Mouse (Mus musculus): Measurements from ENCODE around the gene Fam129a. TPM values are rescaled to one million over a fixed set of nuclear protein-coding genes. Genes with fewer than 3 reads are reported as not detected.
A peak's percentile ranks its signal among the peaks of the same experiment; 100 is the strongest.

The Fam129a gene
- polyA plus RNA-seq, 1 experiment from 2014 or later = 0.33 TPM

DNA sequence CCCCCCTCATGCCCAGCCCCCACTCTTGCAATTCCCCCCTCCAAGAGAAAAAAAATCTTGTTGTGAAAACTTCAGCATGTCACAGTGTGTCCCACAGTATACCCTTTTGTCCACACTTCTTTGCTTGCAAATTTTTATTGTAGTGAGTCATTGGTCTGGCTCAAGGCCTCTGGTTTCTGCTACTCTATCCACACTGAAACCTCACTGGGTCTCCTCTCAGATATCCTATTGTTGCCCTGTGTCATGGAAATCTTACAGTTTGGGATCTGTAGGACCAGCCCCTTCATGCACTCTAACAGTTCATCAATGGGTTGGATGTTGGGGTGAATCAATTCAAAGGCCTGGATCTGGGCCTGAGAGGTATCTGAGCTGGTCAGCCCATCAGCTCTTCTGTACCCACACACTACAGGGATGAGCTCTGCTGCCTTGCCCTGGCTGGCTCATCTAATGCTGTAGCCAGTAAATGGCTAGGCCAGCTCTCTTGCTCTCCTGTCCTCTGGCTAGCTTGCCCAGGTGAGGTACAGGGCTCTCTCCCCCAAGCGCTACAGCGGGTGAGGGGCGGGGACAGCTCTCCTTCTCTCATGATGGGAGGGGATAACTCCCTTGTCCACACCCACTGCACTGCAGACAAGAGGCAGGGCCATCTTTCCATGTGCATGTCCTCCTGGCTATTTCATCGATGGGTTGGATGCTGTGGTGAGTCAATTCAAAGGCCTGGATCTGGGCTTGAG, 109.1 kb downstream of the Fam129a start:
- no peaks in the 10 kb centered on the region for H3K36me3 ChIP-seq (ENCODE audit: control insufficient read depth, insufficient read depth, low read length)
- no peak overlapping the region for H3K4me2 ChIP-seq (ENCODE audit: low read length)
- H3K27ac ChIP-seq (ENCODE audit: low read depth, low read length) = no peak overlapping the region
- H3K4me1 ChIP-seq (ENCODE audit: control insufficient read depth, insufficient read depth, low read length) = no peaks in the 10 kb centered on the region
- no peaks in the 10 kb centered on the region for H3K27me3 ChIP-seq (replicated peaks; ENCODE audit: control insufficient read depth, insufficient read depth, low read length)
- no peak for DNase-seq (ENCODE audit: low spot score)
- WGBS = 93% methylated on average over 4 of the region's 4 CpGs
- no peak overlapping the region for H3K4me3 ChIP-seq (ENCODE audit: low read depth, low read length)
- H3K9me3 ChIP-seq (replicated peaks; ENCODE audit: control insufficient read depth, low read length) = no peaks in the 10 kb centered on the region
- H3K9ac ChIP-seq (ENCODE audit: low read length) = no peak overlapping the region
- ATAC-seq = no peak

DNA sequence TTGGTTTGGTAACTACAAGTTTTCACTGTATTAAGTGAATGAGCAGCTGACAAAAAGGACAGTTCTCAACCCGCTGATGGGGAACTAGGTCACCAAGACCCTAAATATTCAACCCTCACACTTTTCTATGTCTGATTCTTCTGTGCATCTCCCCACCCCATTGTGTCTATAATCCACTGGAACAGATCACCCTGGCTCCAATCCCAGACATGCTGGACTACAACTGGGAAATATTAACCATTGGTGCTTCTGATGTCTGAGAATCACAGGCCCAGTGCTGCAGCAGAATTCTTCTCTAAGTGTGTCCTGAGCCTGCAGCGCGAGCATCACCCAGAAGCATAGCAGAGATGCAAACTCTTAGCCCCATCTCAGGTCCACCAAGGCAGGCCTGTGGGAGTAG, 110.0 kb downstream of the Fam129a start:
- no peak for DNase-seq (ENCODE audit: low spot score)
- no peak overlapping the region for H3K9ac ChIP-seq (ENCODE audit: low read length)
- ATAC-seq = no peak
- no peaks in the 10 kb centered on the region for H3K9me3 ChIP-seq (replicated peaks; ENCODE audit: control insufficient read depth, low read length)
- no peak overlapping the region for H3K4me2 ChIP-seq (ENCODE audit: low read length)
- no peaks in the 10 kb centered on the region for H3K27me3 ChIP-seq (replicated peaks; ENCODE audit: control insufficient read depth, insufficient read depth, low read length)
- no peaks in the 10 kb centered on the region for H3K36me3 ChIP-seq (ENCODE audit: control insufficient read depth, insufficient read depth, low read length)
- H3K4me3 ChIP-seq (ENCODE audit: low read depth, low read length) = no peak overlapping the region
- H3K27ac ChIP-seq (ENCODE audit: low read depth, low read length) = no peak overlapping the region
- H3K4me1 ChIP-seq (ENCODE audit: control insufficient read depth, insufficient read depth, low read length) = peaks cover 4% of the 10 kb centered on the region; the same call in 1 of the 2 replicates
- WGBS = 91% methylated on average over 3 of the region's 3 CpGs

DNA sequence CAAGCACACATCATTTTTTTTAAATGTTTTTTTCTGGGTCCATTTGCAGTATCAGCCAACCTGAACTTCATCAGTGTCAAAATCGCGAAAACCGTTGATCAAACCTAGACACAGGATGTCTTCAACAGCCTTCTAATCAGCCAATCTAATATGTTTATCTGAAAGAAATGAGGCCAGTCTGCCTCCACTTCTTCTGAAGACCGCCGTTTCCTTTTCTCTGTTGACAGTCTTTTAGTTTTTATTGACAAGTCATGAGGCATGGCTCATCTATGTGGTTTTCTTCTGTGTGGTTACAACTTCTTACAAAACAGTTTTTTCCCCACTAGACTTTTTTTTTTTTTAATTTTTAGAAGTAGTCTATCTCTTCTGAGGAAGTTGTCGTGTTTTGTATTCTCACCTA, 111.9 kb downstream of the Fam129a start:
- H3K36me3 ChIP-seq (ENCODE audit: control insufficient read depth, insufficient read depth, low read length) = no peaks in the 10 kb centered on the region
- ATAC-seq = no peak

DNA sequence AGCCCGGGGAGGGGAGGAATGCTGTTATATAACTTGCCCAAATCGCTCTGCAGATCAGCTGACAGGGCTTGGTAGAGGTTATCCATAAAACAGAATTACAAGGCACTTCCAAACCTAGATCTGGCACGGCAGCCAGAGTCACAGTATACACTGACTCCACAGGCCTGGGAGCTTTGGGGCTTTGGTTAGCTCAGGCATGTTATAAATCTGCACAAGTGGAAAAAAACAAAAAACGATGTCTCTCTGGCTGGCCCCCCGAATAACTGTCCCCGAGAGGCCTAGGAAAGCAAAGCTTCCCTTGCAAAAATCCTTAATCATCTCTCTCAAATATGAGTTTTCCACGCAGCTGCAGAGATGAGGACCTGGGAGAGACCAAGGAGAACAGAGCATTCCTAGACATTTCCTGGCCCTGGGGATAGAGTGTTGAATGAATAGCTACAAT, 113.5 kb downstream of the Fam129a start:
- no peak overlapping the region for H3K4me2 ChIP-seq (ENCODE audit: low read length)
- no peak for ATAC-seq
- no peak overlapping the region for H3K9ac ChIP-seq (ENCODE audit: low read length)
- H3K27ac ChIP-seq (ENCODE audit: low read depth, low read length) = no peak overlapping the region
- 81% methylated on average over 7 of the region's 7 CpGs for WGBS
- peaks cover 5% of the 10 kb centered on the region; the same call in 1 of the 2 replicates for H3K4me1 ChIP-seq (ENCODE audit: control insufficient read depth, insufficient read depth, low read length)
- no peak for DNase-seq (ENCODE audit: low spot score)
- no peaks in the 10 kb centered on the region for H3K27me3 ChIP-seq (replicated peaks; ENCODE audit: control insufficient read depth, insufficient read depth, low read length)
- H3K4me3 ChIP-seq (ENCODE audit: low read depth, low read length) = no peak overlapping the region
- no peaks in the 10 kb centered on the region for H3K36me3 ChIP-seq (ENCODE audit: control insufficient read depth, insufficient read depth, low read length)
- no peaks in the 10 kb centered on the region for H3K9me3 ChIP-seq (replicated peaks; ENCODE audit: control insufficient read depth, low read length)

More for the DNA sequence above, 111.9 kb downstream of the Fam129a start:
- Histone ChIP-seq H3K4me2 (ENCODE audit: low read length) (no peak overlapping the region), H3K9ac (ENCODE audit: low read length) (no peak overlapping the region), H3K4me1 (ENCODE audit: control insufficient read depth, insufficient read depth, low read length) (peaks cover 5% of the 10 kb centered on the region; the same call in 1 of the 2 replicates), H3K9me3 (replicated peaks; ENCODE audit: control insufficient read depth, low read length) (no peaks in the 10 kb centered on the region), H3K27ac (ENCODE audit: low read depth, low read length) (no peak overlapping the region), H3K4me3 (ENCODE audit: low read depth, low read length) (no peak overlapping the region), H3K27me3 (replicated peaks; ENCODE audit: control insufficient read depth, insufficient read depth, low read length) (no peaks in the 10 kb centered on the region)
- DNase-seq (ENCODE audit: low spot score) = no peak
- 92% methylated on average over 6 of the region's 6 CpGs for WGBS

DNA sequence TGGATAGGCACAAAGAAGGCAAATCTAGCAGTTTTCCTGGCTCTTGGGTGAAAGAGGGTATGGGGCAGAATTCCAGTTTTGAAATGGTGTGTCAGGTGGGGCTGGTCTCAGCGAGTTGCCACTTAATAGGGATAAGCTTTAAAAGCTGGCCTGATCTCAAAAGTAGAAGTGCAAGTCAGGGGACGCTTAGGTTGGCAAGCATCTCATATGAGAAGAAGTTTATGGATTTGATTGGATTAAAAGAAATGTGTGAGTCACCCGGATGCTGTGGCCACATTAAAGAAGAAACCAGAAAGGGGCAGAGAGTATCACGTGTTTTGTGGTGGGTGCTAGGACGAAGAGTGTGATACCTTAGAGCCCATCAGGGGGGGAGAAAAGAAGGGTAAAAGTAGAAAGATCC, 114.0 kb downstream of the Fam129a start:
- ATAC-seq = no peak
- DNase-seq (ENCODE audit: low spot score) = peak; percentile 29
- no peaks in the 10 kb centered on the region for H3K36me3 ChIP-seq (ENCODE audit: control insufficient read depth, insufficient read depth, low read length)
- 63% methylated on average over 5 of the region's 5 CpGs for WGBS
- H3K4me2 ChIP-seq (ENCODE audit: low read length) = no peak overlapping the region
- peaks cover 5% of the 10 kb centered on the region; the same call in 1 of the 2 replicates for H3K4me1 ChIP-seq (ENCODE audit: control insufficient read depth, insufficient read depth, low read length)
- H3K4me3 ChIP-seq (ENCODE audit: low read depth, low read length) = no peak overlapping the region
- H3K27ac ChIP-seq (ENCODE audit: low read depth, low read length) = no peak overlapping the region
- H3K9me3 ChIP-seq (replicated peaks; ENCODE audit: control insufficient read depth, low read length) = no peaks in the 10 kb centered on the region
- H3K9ac ChIP-seq (ENCODE audit: low read length) = no peak overlapping the region
- no peaks in the 10 kb centered on the region for H3K27me3 ChIP-seq (replicated peaks; ENCODE audit: control insufficient read depth, insufficient read depth, low read length)

DNA sequence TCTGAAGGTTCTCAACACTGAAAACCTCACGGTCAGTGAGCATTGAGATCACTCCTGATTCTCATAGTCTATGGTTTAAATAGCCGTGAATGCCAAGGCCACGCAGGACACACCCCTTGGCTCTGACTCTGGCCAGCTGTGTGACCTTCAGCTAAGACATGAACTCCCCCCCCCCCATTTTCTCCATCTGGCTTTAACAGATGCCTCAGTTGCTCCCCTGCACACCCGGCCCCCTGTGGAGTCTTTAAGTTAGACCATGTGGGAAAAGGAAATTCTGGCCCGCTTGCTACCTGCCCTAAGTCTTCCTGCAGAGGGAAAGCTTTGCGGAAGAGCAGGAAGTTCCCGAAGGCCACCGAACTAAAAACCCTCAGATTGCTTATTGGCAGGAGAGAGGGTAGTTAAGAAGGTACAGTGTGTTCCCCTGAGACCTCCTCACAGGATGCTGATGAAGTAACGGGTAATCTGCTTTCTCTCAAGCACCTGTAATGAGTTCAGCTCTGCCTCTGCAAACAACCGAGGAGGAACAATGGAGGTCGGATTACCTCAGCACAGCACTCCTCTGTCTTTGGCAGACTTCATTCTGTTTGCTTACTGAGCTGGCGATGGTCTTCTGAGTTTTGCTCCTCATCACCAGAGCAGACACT, 114.8 kb downstream of the Fam129a start:
- Histone ChIP-seq H3K9ac (ENCODE audit: low read length) (no peak overlapping the region), H3K4me1 (ENCODE audit: control insufficient read depth, insufficient read depth, low read length) (peaks cover 5% of the 10 kb centered on the region; the same call in 1 of the 2 replicates), H3K27ac (ENCODE audit: low read depth, low read length) (no peak overlapping the region), H3K27me3 (replicated peaks; ENCODE audit: control insufficient read depth, insufficient read depth, low read length) (no peaks in the 10 kb centered on the region), H3K9me3 (replicated peaks; ENCODE audit: control insufficient read depth, low read length) (no peaks in the 10 kb centered on the region), H3K4me3 (ENCODE audit: low read depth, low read length) (no peak overlapping the region), H3K36me3 (ENCODE audit: control insufficient read depth, insufficient read depth, low read length) (no peaks in the 10 kb centered on the region), H3K4me2 (ENCODE audit: low read length) (no peak overlapping the region)
- WGBS = 5% methylated on average over 12 of the region's 12 CpGs
- DNase-seq (ENCODE audit: low spot score) (peak; percentile 37), ATAC-seq (no peak)

DNA sequence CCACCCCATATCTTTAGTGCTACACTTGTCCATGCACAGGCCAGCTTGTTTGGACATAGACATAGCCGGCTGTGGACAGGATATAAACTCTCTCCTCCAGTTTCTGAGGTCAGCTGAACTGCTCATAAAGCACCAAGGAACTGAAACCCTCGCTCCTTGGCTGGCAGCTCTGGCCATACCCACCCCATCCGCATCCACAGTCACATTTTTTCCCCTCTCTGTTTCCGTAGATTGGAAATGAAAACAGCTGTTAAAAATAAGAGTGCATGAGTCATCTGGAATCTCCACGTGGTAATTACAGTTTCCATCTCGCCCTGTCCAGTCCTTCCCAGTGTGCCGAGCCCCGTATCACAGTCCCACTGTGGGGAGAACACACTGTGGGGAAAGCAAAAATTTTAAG, 115.7 kb downstream of the Fam129a start:
- Histone ChIP-seq H3K4me3 (ENCODE audit: low read depth, low read length) (no peak overlapping the region), H3K4me1 (ENCODE audit: control insufficient read depth, insufficient read depth, low read length) (peaks cover 5% of the 10 kb centered on the region; the same call in 1 of the 2 replicates), H3K9me3 (replicated peaks; ENCODE audit: control insufficient read depth, low read length) (no peaks in the 10 kb centered on the region), H3K27ac (ENCODE audit: low read depth, low read length) (no peak overlapping the region), H3K9ac (ENCODE audit: low read length) (no peak overlapping the region), H3K4me2 (ENCODE audit: low read length) (no peak overlapping the region), H3K36me3 (ENCODE audit: control insufficient read depth, insufficient read depth, low read length) (no peaks in the 10 kb centered on the region), H3K27me3 (replicated peaks; ENCODE audit: control insufficient read depth, insufficient read depth, low read length) (no peaks in the 10 kb centered on the region)
- WGBS = 62% methylated on average over 8 of the region's 8 CpGs
- DNase-seq (ENCODE audit: low spot score) (no peak), ATAC-seq (no peak)

DNA sequence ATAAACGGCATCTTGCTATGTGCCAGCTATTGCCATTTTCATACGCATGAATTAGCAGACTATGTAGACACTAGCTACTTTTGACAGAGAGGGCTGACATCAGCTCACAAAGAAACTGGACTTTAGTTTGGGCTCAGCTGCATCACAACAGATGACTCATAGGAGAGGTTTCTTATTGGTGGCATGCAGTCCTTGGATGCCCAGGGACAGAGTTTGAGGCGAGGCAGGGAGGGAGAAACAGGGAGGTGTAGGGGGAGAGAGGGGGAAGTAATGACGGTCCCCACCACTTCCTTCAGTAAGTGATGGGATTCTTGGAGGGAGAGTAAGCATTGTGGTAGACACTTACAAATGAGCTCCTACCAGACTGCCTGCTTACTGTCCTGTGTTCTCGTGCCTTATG, 118.0 kb downstream of the Fam129a start:
- Histone ChIP-seq H3K4me1 (ENCODE audit: control insufficient read depth, insufficient read depth, low read length) (peaks cover 5% of the 10 kb centered on the region; the same call in 1 of the 2 replicates), H3K4me2 (ENCODE audit: low read length) (no peak overlapping the region), H3K36me3 (ENCODE audit: control insufficient read depth, insufficient read depth, low read length) (no peaks in the 10 kb centered on the region), H3K4me3 (ENCODE audit: low read depth, low read length) (no peak overlapping the region), H3K27me3 (replicated peaks; ENCODE audit: control insufficient read depth, insufficient read depth, low read length) (no peaks in the 10 kb centered on the region), H3K9ac (ENCODE audit: low read length) (no peak overlapping the region), H3K9me3 (replicated peaks; ENCODE audit: control insufficient read depth, low read length) (no peaks in the 10 kb centered on the region), H3K27ac (ENCODE audit: low read depth, low read length) (no peak overlapping the region)
- 65% methylated on average over 5 of the region's 5 CpGs for WGBS
- no peak for DNase-seq (ENCODE audit: low spot score)
- no peak for ATAC-seq

DNA sequence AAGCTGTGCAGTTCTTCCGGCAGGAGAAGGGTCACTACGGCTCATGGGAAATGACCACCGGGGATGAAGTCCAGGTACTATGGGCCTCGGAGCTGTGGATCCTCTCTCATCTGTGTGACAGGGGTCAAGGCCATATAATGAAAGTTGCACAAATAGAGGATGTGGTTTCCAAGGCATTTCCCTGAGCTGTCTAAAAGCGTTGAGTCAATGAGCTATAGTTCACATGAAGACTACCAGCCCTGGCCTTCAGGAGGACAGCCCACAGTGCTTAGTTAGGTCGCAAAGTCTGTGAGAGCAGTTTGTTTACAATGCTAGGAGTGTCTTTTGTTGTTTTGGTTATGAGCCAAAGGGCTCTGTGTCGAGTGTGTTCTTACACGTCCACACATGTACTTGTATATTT, 118.6 kb downstream of the Fam129a start:
- Histone ChIP-seq H3K4me2 (ENCODE audit: low read length) (no peak overlapping the region), H3K4me3 (ENCODE audit: low read depth, low read length) (no peak overlapping the region), H3K4me1 (ENCODE audit: control insufficient read depth, insufficient read depth, low read length) (peaks cover 5% of the 10 kb centered on the region; the same call in 1 of the 2 replicates), H3K27ac (ENCODE audit: low read depth, low read length) (no peak overlapping the region), H3K9ac (ENCODE audit: low read length) (no peak overlapping the region), H3K9me3 (replicated peaks; ENCODE audit: control insufficient read depth, low read length) (no peaks in the 10 kb centered on the region), H3K36me3 (ENCODE audit: control insufficient read depth, insufficient read depth, low read length) (no peaks in the 10 kb centered on the region), H3K27me3 (replicated peaks; ENCODE audit: control insufficient read depth, insufficient read depth, low read length) (no peaks in the 10 kb centered on the region)
- WGBS = 78% methylated on average over 8 of the region's 8 CpGs
- no peak for DNase-seq (ENCODE audit: low spot score)
- no peak for ATAC-seq

All from forebrain, embryonic 14.5 days (tissue).